Mouse (Mus musculus): ENCODE measurements around the gene Sema4a. TPM values are rescaled to one million over a fixed set of nuclear protein-coding genes. Genes with fewer than 3 reads are reported as not detected.

The Sema4a gene
- total RNA-seq, 2 experiments from 2014 or later = 33.1 to 38.1 TPM

DNA sequence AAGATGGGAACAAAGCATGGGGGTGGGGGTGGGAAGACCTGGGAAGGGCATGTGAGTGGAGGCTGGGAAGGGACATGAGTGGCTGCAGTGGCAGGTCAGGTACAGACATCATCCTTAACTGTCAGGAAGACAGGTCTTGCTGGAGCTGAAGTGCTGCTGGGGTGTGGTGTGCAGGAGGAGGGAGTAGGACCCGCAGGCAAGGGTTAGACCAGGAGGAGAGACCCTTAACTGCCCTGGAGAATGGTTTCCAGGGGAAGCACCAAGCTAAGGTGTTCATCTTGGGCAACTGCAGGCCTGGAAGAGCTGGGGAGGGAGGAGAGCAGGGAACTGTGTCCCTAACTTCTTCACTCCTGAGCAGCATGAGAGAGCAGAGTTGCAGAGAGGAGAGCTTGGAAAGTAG is 26.4 kb upstream of the Sema4a start:
- DNase-seq (ENCODE audit: low spot score in 2 of 2) = no peak

DNA sequence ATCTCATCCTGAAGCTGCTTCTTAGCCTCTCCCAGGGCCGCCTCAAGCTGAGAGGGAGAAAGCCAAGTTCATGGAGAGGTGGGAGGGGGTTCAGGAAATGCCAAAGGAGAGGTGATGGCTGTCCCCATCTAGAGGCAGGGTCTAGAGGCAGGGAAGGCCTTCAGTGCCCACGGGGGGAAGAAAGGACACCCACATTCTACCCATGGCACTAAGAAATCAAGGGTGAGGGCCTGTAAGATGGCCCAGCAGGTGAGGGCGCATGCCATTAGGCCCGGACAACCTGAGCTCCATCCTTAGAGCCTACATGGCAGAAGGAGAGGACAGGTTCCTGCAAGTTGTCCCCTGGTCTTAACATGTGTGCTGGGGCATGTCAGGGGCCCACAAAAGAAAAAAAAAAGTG is 25.9 kb upstream of the Sema4a start:
- no peak for DNase-seq (ENCODE audit: low spot score in 2 of 2)

DNA sequence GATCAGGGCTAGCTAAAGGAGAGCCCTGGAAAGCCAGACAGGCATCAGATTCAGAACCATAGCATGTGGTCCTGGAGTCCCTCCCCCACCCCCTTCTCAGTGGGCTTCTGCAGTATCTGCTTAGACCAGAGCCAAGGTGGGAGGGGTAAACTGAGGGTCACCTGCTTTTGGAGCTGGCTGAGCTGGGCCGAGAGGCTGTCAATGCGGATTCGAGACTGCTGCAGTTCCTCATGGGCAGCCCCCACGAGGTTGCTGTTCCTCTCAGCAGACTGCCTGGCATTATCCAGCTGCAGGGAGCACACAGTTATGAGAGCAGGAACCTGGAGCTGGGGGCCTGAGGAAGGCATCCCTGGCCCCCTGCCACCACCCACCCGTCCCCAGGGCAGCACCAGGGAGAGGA is 25.1 kb upstream of the Sema4a start:
- no peak for DNase-seq (ENCODE audit: low spot score in 2 of 2)

DNA sequence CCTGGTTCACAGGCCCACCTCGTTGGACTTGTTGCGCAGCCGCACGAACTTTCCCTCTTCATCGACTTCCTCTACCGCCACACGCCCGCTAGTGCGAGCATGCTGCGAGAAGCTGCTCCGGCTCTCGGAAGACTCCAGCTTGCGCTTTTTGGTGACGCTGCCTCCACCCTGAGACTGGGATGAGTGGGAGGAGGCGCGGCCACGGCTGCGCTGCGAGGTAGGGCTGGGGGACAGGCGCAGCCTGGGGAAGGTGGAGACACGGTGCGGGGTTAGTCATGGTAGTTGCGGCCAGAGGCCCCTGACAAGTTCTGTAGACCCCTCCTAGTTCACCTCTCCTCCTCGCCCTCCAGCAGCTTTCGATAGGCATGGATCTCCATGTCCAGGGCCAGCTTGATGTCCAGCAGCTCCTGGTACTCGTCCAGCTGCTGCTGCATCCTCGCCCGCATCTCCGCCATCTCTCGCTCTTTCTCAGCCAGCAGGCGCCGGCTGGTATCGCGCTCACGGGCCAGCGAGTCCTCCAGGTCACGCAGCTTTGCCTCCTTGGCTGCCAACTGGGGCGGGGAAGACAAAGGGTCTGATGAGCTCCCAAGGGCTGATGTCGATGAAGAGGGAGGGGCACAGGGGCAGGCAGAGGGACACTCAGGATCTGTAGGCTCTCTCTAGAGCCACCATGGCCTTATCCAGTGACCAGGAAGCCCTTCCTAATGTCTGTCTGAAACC is 23.8 kb upstream of the Sema4a start:
- no peak for DNase-seq (ENCODE audit: low spot score in 2 of 2)

DNA sequence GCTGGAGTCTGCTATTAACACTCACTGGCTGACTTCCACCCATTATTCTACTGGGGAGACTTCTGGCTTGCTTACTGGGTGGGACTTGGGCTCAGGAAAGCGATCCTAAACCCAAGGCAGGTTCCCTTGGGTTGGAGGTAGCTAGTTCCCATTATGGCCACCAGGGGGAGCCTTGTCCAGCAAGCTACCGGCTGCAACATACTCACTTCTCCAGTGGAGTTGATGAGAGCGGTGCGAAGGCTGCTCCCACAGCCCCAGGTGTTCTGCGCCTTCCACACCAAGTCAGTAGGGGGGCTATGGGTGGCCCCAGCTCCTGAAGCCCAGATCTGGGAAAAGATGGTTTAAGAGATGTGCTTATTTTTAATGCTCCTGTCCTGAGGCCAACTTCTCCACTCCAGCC is 22.6 kb upstream of the Sema4a start:
- peak; percentile 65 to 74 for DNase-seq (ENCODE audit: low spot score in 2 of 2)

DNA sequence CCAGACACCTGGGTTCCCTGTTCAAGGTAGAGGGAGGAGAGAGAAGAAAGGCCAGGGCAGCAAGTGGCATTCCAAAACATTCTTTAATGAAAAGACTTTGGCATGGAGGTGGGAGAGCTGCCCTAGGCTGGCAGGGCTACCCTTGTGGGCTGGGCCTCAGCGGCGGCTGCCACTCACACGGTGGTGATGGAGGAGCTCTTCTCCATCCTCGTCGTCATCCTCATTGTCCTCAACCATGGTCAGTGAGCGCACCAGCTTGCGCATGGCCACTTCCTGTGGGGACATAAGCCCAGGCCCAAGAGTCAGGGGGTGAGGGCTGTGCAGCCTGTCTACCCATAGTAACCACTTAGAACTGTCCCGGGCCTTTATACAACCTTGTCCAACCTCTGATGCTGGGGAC is 22.2 kb upstream of the Sema4a start:
- no peak for DNase-seq (ENCODE audit: low spot score in 2 of 2)

DNA sequence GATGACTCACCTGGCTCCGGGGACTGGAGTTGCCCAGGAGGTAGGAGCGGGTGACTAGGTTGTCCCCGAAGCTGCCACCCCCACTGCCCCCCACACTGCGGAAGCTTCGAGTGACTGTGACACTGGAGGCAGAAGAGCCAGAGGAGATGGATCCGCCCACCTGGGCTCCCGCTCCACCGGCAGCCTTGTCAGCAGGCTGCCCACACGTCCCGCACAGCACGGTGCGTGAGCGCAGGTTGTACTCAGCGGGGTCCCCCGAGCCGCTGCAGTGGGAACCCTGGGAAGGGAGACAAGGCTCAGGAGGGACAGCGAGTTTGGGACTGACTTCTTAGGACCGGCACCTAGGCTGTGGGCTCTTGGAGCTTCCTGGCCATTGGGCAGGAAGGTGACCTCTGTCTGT is 21.4 kb upstream of the Sema4a start:
- DNase-seq (ENCODE audit: low spot score in 2 of 2) = no peak

DNA sequence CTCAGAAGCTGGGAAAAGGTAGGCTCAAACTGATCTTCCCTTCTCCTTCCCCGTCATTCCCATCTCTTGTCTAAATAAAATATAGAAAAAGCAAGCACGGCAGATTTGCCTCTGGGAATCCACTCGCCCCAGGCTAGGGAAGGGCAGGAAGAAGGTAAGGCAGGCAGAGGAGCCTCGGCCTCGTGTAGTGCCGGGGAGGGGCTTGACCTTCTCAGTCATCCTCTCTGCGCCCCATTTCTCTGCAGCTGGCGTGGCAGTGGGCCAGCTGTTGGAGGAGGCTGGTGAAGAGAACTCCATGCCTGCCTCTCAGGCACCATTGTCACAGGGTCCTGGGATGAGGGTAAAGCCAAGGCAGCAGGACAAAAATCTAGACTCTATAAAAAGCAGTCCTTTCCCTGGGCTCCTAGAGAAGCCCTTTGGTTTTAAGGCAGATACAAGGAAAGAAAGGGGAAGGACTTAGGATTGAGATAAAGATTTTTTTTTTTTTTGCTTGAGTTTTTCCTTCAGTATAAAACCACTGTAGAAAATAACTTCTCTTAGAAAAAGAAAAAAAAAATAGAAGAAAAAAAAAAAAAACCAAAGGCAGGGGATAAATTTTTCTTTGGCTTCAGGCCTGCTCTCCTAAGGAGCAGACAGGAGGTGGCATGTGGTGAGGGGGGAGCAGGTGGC is 20.5 kb upstream of the Sema4a start:
- DNase-seq (ENCODE audit: low spot score in 2 of 2) = no peak

DNA sequence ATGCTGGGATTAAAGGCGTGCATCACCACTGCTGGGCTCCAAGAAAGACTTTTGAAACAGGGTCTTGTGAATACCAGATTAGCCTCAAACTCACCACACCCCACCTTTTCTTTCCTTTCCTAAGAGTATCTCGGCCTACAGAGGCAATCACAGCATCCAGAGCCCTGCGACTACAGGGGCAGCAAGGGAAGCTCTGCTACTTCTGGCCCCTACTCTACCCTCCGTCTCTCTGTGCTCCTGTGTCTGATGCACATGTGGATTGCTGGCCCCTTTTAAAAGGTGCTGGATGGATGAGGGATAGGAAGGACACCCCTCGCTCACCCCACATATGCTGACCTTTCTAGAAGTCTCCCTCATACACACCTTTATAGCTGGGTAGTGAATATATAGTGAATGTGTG is 19.7 kb upstream of the Sema4a start:
- no peak for DNase-seq (ENCODE audit: low spot score in 2 of 2)

DNA sequence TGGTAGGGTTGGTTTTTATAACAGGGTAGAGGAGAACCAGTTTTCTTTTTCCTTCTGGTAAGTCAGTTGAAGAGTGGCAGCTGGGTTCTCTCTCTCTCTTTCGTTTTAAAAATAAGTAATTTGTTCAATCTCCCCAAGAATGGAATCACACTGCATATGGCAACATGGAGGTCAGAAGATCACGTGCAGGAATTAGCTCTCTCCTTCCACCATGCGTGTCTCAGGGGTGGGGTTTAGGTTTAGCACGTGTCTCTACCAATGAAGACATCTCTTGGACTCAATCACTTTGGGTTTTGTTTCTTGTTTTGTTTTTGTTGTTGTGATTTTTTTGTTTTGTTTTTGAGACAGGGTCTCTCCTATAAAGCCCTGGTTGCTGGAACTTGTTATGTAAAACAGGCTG is 18.8 kb upstream of the Sema4a start:
- no peak for DNase-seq (ENCODE audit: low spot score in 2 of 2)

DNA sequence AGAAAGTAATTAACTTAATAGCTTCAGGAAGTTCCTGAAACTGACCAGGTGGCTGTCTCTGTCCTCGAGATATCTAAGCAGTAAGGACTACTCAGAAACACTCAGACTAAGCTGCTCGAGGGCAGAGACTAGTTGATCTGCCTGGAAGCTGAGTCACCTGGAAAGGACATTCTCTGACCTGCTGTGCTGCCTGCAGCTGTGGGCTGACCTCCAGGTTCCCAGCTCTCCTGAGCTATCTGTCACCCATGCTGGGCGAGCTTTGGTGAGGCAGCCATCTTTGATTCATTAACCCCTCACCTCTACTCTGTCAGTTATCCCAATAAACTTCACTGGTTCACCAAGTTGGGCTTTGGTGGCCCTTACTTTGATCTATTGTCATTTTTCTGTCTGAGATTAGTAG is 18.2 kb upstream of the Sema4a start:
- no peak for DNase-seq (ENCODE audit: low spot score in 2 of 2)

DNA sequence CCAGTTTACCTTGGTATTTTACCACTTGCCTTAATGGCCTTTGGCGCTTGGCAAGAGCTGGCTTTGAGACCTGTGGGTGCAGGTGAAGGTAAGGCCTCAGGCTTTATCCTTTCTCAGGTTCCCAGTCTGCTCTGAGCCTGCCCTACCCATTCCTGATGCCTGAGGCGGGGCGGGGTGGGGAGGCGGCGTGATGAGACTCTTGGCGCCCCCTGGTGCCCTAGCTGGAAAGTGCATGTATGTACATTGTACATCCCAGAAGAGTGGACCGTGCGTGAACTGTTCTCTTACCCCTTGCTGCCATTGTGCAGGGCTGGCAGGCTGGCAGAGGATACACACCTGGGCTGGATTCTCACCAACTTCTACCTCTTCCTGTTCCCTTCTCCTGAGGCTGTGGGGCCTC is 16.8 kb upstream of the Sema4a start:
- peak; percentile 72 to 76 for DNase-seq (ENCODE audit: low spot score in 2 of 2)

DNA sequence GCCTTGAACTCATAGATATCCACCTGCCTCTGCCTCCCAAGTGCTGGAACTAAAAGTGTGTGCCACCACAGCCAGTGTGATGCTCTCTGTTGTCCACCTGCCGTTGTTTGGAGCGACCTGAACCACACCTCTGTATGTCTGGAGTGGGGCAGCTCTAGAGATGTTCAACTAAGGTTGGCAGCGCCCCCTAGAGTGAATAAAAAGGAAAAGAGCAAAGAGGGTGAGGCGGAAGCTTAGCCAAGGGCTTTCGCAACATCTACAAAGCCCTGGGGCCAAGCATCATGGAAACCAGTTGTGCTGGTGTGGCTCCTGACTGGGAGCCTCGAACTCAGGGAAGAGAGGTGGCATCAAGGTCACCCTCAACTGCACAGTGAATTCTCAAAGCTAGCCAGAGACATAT is 15.4 kb upstream of the Sema4a start:
- no peak for DNase-seq (ENCODE audit: low spot score in 2 of 2)

DNA sequence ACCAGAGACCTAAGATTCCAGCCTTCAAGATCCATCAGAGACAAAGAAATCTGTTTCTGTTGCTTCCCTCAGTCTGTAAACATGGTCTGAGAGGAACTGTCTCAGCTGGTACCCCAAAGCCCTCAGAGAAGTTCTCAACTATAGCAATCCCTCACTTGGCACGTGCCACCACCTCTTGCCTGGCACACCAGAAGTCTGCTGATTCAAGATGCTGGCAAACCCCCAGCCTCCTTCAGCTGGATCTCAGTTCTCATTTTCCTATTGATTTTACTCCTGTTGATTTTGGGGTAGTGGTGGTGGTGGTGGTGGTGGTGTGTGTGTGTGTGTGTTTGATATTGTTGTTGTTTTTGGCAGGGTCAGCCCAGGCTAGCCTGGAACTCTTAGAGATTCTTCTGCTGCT is 12.6 kb upstream of the Sema4a start:
- DNase-seq (ENCODE audit: low spot score in 2 of 2) = no peak

DNA sequence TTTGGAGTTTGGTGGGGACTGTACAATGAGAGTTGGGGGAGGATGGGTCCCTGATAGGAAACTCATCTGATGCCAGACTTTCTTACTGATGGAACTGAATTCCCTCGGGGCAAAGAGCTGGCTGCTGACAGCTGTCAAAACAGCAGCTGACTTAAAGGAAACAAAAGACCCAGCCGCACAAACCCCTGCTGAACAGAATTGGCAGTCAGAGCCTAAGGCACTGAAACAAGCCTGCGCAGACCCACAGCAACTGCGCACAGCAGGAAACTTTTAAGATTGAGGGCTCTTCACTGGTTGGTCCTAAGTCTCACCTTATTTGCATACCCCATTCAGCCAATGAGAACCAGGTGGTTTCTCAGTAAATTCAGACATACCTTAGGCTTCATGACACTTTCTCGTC is 12.0 kb upstream of the Sema4a start:
- DNase-seq (ENCODE audit: low spot score in 2 of 2) = no peak

DNA sequence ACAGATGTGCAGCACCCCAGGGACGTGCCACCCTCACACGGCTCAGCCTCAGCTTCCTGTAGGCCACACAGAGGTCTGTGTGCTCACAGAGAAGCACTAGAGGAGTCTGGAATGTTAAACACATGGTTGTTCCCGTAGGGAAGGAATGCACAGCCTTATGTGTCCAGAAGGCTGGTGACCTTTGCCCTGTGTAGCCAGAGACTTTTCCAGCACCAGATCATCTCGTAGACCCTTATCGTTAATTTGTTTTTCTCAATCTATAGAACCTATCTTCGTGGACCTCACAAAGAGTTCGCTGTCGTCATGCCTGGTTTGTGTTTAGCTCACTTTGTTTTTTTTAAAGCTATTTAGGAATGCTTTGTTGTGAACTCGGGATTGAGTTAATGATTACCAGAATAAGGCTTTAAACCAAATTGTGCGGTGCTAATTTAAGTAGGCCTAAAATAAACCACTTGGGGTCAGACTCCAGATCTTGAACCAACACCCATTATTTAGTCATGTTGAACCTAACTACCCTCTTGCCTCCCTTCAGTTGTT is 10.0 kb upstream of the Sema4a start:
- DNase-seq (ENCODE audit: low spot score in 2 of 2) = no peak

DNA sequence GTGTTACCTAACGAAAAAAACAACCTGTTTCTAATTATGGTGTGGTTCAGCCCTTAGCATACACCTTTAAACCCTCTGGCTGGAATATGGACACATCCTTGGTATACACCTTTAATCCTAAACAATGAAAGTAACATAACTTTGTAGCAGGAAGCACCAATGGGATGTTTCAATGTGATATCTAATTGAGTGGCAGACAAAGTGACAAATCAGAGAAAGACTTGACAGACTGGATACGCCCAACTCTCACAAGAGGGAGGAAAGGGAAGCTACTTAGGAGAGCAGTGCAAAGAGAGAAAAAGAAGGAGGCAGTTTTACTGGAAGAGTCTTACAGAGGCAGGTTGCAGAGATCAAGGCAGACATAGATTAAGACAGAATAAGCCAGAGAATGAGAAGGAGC is 8.5 kb upstream of the Sema4a start:
- DNase-seq (ENCODE audit: low spot score in 2 of 2) = no peak

DNA sequence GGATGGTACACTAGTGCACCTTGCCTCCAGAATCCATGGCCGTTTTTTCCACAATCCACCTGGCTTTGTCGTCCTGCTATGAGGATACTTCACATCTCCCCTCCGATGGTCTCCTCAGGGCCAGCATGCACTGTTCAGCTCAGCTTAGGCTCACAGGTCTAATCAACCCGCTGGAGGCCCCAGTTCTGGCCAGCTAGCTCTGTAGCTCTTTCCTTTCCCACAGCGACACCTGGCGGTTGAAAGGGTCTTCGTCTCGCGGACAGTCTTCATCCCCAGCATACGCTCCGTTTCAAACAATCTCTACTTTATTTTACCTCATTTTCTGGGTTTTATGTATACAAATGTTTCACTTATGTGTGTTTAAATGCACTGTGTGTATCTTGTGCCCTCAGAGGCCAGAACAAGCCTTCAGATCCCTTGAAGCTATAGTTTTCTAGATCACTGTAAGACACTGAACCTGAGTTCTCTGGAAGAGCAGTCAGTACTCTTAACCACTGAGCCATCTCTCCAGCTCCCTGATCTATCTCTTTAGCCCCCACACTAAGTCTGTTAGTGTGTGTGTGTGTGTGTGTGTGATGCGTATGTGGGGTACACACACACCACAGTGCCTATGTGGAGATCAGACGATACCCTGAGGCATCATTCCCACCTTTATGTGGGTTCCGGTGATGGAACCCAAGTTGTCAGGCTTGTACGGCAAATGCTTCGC is 6.3 kb upstream of the Sema4a start:
- peak; percentile 85 to 91 for DNase-seq (ENCODE audit: low spot score in 2 of 2)

DNA sequence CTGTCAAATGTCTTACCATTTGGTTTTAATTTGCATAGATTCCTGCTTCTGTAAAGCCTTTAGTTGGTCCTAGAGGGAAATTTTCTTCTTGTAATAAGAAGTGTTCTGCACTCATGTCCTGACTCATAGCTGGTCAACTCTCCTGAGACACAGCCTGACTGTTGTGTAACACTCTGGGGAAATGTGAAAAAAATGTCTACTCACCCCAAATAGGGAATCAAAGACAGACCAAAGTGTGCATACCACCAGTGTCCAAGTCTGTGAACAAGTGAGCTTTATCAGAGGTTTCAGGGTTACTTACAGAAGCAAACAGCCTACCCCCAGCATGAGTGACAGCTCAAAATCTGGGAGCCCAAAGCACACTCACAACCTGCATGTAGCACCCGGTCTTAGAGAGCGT is 4.1 kb upstream of the Sema4a start:
- no peak for DNase-seq (ENCODE audit: low spot score in 2 of 2)

DNA sequence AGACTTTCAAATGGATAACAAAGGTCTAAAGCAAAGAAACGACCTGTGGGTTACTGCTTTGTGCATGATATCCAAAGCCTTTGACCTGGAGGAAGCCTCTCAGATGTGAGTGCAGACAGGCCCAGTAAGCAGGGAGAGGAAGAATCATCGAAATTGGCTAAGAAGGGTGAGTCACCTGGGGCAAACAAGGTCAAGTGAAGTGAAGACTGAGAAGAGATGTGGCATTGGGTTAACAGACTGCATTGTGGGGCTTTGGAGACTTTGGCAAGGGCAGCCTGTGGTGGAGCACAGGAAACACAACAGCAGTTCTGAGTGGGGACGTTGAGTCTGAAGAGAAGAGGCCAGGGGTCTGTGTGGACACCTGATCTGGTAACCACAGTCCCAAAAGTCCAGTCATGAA is 3.4 kb upstream of the Sema4a start:
- DNase-seq (ENCODE audit: low spot score in 2 of 2) = no peak

DNA sequence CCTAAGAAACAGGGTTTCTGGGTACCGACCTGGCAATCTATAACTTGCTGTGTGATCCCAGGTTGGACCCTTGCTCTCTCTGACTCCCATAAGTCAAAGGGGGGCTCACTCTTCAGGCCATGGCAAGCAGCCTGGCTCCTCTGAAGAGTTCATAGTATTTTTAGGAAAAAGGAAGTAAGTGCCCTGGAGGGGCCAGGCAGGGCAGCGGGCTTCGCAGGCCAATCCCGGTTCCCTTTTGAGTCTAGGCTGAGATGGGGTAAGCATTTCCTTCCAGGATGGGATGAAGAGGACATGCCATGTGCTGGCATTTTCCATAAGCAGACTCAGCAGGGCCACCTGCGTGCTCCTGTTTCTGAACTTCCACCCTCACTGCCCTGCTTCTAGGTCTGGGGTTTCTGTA is 953 bp downstream of the Sema4a start:
- DNase-seq (ENCODE audit: low spot score in 2 of 2) = no peak

DNA sequence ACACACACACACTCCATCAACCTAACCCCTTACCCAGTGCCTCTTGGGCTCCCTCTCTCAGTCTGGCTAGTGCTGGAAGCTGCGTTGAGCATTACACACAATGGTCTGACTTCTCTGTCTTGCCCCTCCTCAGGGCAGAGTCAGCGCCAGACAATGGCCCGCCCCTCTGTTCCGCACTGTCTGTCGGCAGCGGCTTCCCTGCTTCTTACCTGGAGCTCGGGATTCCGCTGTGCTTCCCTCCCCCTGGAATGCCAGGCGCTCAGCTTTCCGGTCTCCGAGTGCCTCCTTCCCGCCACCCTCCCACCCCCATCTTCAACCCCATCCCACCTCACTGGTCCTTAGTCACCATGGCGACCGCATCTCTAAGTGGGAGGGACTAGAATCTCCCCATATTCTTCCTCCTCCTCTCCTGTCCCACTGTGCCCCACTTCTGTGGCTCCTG is 2.2 kb downstream of the Sema4a start:
- no peak for DNase-seq (ENCODE audit: low spot score in 2 of 2)
